Mouse (Mus musculus): Measurements from ENCODE around the gene B230217C12Rik. TPM values are rescaled to one million over a fixed set of nuclear protein-coding genes. Genes with fewer than 3 reads are reported as not detected.

Gene B230217C12Rik
- total RNA-seq (2021): 5.1 and 5.5 TPM in 2 replicates
- long read RNA-seq, partial matches to known transcripts: 0 of 3 reads
- long read RNA-seq, other reads (novel, unspliced or antisense): 1 of 3 reads

GRCm38 (mm10) chr11:97840539-97840954, at the start of gene B230217C12Rik:
Gene B230217C12Rik, plus strand, starts transcription at chr11:97840780.
- no peak for DNase-seq

DNA sequence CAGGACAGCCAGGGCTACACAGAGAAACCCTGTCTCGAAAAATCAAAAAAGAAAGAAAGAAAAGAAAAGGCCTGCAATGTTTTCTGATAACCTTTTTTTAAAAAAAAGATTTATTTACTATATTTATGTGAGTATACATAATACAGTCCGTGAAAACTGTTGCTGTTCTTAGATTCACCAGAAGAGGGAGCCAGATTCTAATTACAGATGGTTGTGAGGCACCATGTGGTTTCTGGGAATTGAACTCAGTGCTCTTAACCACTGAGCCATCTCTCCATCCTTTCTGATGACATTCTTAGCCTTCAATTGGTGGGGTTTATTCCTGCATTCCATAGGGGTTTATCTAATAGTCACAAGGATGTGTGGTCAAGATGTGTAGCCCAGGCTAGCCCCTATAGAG, 47.4 kb upstream of the B230217C12Rik start:
- DNase-seq: no peak

GRCm38 (mm10) chr11:97796910-97797309, 43.7 kb upstream of the B230217C12Rik start:
- peak; percentile 71 for DNase-seq

GRCm38 (mm10) chr11:97797369-97798082, 43.1 kb upstream of the B230217C12Rik start:
- no peak for DNase-seq

DNA sequence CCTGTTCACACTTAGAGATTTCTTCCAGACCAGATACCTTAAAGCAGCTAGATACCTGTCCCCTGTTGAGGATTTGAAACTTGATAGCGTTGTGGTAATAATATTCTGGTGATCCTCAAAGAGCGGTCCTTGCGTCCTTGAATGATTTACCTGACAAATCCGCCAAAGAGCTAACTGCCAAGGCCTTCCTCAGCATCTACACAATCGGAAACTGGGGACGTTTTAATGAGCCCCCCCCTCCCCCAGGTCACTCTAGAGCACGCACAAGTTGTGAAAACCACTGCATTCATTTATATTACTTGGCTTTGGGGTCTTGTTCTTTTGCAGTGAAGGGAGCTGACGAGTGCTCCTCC, 42.5 kb upstream of the B230217C12Rik start:
- no peak for DNase-seq

DNA sequence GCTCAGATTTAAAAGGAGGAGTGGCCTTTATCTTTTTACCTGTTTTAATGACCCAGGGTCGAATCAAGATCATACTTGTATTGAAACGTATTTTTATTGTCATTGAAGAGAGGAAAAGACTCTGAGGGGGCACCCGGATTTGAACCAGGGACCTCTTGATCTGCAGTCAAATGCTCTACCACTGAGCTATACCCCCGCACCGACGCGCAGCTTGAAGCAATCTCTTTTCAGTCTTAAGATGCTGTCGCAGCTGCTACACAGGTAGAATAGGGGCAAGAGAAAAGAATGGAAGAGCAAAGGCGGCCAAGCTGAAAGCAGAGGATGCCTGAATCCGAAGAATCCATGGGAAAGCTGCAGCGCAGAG, 41.8 kb upstream of the B230217C12Rik start, which contains the start of gene Lasp1:
Gene Lasp1, plus strand, starts transcription at position 219 of the 364 bp plus-strand sequence.
- peak; percentile 87 for DNase-seq

DNA sequence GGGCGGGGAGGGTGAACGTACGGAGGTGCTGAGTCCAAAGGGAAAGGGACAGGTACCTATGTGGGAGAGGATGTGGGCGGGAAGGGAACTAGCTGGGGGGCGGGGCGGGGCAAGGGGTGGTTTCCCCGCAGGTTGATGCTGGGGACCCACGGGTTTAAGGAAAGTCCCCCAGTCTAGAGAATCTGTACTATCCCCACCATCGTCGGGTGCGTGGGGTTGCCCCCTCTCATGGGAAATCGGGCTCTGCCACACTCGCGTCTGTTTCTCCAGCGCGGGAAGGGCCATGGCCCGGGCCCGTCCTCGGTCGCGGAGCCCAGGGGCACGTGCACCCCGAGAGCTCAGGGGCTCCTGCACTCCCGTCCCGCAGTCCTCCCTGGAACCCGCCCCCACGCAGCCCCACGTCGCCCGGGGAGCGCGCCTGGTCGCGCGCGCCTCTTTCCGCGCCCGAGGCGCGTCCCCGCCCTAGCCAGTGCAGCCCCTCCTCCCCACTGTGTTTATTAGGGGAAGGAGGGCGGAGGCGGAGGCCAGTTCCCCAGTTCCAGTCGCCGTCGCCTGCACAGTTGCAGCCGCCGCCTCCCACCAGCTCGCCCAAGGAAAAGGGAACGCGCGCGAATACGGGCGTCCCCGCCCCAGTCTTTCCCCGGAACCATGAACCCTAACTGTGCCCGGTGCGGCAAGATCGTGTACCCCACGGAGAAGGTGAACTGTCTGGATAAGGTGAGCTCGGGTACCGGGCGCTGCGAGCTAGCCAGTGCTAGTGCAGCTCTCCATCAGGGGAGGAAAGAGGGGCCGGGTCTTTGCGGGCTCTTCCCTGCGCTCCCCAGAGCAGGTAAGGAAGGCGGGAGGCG, 41.2 kb upstream of the B230217C12Rik start:
- DNase-seq: peak; percentile 89

- peak; percentile 84 for DNase-seq
Observed at GRCm38 (mm10) chr11:97799994-97800690, 40.4 kb upstream of the B230217C12Rik start.

GRCm38 (mm10) chr11:97800691-97801408, 39.7 kb upstream of the B230217C12Rik start:
- no peak for DNase-seq

DNA sequence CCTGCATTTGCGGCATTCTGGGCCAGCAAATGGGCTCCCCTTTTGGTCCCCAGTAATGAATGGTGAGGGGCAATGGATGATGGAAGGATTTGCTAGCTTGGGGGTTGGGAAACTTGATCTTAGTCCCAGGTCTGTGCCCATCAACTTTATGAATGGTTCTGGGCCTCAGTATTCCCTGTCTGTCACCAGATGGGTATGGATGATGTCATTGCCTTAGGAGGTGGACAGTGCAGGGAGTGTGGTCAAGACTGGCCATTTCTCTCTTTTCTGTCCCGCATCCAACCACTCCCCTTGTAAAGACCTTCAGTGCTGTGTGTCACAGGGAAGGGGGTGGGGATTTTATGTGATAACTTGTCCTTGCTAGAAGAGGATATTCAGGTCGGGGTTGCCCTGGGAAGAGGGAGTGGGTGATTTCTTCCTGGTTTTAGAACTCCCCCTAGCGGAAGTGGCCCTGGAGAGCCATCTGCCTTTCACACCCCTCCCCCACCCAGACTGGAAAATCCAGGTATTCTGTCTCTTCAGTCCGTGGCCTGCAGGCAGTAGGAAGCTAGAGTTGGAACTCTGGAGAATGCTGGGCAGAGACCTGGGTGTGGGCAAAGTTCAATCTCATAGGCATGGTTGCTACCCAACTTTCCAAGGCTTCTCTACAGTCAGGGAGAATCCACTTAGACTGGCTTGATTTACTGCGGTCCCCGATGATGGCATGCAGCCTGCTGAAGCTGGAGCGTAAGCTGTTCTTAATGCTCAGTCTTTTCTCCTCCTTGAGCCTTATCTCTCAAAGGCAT, 39.0 kb upstream of the B230217C12Rik start:
- peak; percentile 49 for DNase-seq

DNA sequence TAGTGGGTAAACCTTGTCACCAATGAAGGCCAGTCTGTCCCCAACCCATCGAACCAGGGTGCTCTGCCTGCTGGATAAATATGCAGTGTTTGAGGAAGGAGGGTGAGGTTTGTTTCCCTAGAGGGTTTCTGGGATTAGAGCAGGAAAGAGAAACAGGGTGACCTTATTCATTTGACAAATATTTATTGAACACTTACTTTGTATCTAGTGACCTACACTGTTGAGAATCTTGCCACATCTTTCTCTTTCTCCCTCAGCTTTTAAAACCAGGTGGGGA, 38.4 kb upstream of the B230217C12Rik start:
- DNase-seq: no peak

DNA sequence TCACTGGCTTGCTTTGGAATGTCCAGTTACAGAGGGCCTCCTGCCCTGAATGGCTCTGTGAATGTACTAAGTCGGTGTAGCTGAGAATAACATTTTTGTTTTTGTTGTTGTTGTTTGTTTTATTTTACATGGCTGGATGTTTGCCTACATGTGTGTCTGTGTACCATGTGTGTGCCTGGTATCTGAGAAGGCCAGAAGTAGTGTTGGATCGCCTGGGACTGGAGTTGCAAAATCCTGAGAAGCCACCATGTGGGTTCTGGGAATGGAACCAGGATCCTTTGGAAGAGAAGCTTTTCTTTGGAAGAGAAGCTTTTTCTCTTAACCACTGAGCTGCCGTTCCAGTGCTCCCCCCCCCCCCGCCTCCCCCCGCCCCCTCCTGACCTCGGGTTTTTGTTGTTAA, 38.1 kb upstream of the B230217C12Rik start:
- no peak for DNase-seq

GRCm38 (mm10) chr11:97803847-97804246, 36.7 kb upstream of the B230217C12Rik start:
- DNase-seq: no peak

GRCm38 (mm10) chr11:97804841-97805661, 35.5 kb upstream of the B230217C12Rik start:
- DNase-seq: peak; percentile 52

- no peak for DNase-seq
Observed at GRCm38 (mm10) chr11:97805662-97806612, 34.6 kb upstream of the B230217C12Rik start.

- no peak for DNase-seq
Observed at GRCm38 (mm10) chr11:97806613-97806964, 34.0 kb upstream of the B230217C12Rik start.

GRCm38 (mm10) chr11:97807626-97808025, 33.0 kb upstream of the B230217C12Rik start:
- DNase-seq: no peak

- DNase-seq: no peak
Observed at GRCm38 (mm10) chr11:97808093-97808492, 32.5 kb upstream of the B230217C12Rik start.

GRCm38 (mm10) chr11:97808621-97809234, 31.9 kb upstream of the B230217C12Rik start:
- no peak for DNase-seq

All from adrenal gland, postnatal 25 days (tissue).